Mouse (Mus musculus) skeletal muscle tissue, adult 2 months (tissue): ENCODE data around the gene Slc27a1.
A peak's percentile ranks its signal among the peaks of the same experiment; 100 is the strongest.
"Not testable (repeated sequence)": the region's sequence is repeated elsewhere in the genome, so short reads cannot be mapped to it uniquely, and the experiment has no call there.

ENCODE experiments used
- DNase-seq: peaks from one replicate; pipeline ENCODE4 v3.0.0-alpha.2; 2012; ENCODE audit warnings: low read depth, low spot score

The Slc27a1 gene

DNA sequence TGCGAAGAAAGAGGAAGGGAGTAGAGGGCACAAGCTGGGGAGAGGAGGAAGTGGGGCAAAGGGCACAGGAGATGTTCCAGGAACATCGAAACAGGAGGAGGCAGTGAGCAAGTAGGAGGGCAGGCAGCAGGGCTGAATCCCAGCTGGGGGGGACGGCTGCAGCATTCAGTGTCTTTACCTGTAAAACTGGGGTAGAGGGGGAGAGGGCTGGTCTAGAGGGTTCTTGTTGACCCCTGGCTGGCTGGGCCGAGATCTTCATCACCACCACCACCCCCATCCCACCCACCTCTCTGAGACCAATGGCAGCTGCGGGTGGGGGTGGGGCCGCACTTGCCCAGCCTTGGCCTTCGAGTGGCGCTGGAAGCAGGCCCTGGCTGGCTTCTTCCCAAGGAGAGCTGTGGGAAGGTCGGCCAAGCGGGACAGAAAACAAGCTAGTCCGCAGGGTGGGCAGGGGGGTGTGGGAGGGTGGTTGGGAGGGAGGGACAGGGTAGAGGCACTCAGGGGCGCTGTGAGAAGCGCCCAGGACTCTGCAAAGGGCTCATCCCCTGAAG, at the start of gene Slc27a1:
Gene Slc27a1, plus strand, starts transcription at position 496 of the 551 bp plus-strand sequence.
- peak; percentile 84 for DNase-seq

DNA sequence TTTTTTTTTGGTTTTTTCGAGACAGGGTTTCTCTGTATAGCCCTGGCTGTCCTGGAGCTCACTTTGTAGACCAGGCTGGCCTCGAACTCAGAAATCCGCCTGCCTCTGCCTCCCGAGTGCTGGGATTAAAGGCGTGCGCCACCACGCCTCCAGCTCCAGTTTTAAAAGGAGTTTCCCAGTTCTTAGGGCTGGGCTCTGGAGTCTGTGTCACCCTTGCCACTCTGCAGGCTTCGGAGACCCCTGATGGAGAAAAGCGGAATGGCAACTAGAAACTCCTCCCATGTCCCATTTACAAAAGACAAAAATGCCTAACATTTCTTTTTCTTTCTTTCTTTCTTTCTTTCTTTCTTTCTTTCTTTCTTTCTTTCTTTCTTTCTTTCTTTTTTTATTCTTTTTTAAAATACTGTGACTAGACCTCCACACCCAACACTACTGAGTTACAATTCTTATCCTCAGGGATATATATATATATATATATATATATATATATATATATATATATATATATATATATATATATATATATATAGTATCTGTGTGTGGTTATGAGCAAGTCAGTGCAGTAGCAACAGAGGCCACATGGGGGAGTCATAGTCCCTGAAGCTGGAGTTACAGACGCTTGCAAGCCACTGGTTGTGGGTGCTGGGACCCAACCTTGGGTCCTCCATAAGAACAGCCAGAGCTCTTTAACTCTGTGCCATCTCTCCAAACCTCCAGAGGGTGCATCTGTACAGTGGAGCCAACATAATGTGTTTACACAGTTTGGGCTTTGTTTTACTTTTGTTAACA, 49.5 kb upstream of the Slc27a1 start:
- peak; percentile 54 for DNase-seq

DNA sequence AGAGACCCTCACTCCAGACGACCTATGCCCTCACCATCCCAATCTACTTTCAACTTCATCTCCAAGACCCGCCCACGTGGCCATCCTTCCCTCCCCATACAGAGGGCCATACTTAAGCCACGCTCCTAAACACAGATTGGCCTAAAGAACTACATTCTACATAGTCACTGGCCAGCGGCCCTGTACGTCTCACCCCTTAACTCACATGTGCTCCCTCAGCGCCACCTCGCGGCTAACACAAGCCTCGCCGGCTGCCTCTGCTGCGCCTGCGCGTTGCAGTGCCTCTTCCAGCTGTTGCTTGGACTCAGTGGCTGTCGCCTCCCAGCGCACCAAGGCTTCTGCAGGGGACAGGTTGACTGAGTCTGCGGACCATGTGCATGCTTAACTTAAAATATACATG, 47.0 kb upstream of the Slc27a1 start:
- peak; percentile 93 for DNase-seq

DNA sequence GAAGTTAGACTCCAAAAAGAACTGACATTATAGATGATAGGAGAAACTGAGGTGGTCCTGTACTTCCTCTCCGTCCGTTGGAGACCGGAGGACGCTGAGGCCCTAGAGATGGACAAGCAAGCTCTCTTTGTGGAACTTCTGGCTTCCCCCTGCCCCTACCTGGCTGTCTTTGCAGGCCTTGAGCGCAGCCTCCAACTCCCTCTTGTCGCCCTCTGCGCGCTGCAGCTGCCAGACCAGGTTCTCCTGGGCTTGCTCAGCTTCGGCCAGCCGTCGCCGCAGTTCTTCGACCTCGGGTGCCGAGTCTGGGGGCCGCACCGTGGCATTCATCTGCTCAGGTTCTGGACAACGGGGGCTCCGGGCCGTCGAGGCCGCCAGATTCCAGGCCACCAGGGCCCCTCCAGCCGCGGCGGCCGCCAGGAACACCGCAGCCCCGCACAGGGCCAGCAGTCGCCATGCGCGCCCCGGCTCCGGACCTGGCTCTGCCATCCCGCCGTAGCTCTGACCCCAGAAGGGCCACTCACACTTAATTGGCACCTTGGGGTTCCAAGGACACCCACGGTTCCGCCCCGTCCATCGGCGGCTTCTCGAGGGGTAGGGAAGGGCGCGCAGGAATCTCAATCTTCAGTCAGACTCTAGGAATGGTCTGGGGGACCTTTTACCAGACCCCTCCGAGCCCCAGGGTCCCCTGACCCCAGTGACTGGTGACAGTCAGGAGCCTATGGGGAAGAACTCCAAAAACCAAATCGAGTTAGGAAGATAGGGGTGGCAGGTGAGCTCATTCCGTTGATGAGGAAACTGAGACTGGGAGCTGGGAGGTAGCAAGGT, 43.2 kb upstream of the Slc27a1 start, which contains the start of gene Ccdc194:
Gene Ccdc194, minus strand, starts transcription at position 486 of the 825 bp plus-strand sequence.
- DNase-seq: no peak

DNA sequence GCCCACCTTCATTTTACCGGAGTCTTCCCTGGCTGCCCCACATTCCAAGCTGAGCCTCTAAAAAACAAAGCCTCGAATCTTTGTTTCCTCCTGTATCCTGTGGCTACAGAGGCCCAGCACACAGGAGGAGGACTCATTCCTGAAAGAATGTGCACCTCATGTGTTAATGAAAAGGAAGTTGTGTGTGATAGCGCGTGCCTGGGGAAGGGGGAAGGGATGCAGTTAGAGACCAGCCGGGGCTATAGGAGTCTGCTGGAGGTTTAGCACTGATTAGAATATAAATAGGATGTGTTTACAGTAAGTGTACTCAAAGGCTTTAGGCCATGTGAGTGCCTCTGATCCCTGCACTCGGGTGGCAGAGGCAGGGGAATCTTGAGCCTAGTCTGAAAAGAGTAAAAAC, 42.4 kb upstream of the Slc27a1 start:
- DNase-seq: no peak

DNA sequence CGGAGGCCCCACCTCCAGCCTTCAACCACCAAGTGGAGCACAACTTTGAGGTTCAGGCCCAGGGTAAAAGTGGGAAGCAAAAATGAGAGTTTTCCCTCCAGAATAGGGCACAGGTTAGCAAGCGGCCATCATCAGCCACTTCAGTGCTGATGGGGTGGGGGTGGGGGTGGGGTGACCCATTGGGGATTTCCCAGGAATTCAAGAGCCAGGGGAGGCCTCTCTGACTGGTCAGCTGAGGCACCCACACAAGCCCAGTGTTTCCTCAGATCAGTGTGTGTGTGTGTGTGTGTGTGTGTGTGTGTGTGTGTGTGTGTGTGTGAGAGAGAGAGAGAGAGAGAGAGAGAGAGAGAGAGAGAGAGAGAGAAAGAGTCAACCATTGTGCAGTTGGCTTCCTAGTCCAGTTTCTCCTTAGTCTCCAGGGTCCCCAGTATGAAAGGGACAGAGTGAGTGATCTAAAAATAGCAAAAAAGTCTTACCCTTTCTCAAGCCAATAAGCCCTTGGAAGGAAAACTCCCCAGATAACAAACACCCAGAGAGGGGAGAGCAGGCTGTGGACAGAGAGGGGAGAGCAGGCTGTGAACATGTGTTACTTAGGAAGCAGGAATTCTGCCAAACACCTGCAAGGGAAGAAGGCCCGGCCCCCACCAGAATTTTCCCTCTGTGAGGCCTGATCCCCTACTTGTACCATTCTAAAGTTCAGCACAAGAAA, 41.4 kb upstream of the Slc27a1 start:
- DNase-seq: no peak

DNA sequence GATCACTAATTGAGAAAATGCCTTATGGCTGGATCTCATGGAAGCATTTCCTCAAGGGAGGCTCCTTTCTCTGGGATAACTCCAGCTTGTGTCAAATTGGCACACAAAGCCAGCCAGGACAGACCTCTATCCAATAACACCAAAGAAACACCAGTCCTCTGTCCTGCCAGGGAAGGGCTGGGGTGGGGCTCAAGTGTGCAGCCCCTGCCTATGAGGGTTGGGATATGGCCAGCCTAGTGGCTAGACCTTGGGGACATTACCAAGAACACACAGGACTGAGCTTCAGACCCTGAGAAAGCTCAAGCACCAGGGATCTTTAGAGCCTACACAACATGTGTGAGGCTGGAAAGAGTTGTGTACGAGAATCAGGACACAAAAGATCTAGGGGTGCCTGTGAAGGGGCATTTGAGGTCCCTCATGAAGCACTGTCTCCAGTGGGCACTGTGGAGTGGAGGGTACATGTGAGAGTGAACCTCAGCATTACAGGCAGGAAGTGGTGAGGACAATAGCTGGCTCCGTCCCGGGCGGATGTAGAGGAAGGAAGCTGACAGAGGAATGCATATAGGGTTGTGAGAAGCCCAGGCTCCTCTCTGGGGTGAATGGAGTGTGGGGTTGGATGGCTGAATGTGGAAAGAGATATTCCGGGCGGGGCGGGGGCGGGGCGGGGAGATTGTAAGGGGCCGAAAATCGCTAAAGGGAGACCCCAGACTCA, 40.2 kb upstream of the Slc27a1 start:
- no peak for DNase-seq

DNA sequence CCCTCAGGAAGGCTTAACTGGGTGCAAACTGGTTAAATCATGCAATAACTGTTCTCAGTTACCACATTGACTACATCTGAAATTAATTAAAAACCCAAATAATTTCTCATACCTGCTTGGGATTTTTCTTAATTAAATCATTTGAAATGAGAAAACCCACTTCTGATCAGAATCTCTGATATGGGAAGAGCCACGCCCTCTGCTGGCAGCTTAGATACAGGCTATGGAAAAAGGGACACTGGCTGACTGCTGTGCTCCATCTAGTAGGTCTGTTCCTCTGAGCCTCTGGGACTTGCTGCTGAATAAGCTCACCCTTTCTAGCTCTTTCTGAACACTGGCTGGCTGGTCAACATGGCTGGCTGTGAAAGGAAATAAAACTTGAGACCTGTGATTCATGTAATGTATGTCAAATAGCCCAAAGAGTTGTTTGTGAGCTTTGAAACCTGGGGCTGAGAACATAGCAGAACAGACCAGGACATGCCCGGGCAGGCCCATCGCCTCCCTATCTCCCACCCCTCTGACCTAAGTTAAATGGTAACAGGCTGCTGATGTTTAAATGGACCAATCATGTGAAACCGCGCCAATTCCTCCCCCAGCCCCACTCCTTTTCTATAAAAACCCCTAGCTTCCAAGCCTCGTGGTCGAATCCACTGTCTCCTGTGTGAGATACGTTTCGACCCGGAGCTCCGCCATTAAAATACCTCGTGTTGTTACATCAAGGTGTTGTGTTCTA, 37.8 kb upstream of the Slc27a1 start:
- DNase-seq: not testable (repeated sequence)

DNA sequence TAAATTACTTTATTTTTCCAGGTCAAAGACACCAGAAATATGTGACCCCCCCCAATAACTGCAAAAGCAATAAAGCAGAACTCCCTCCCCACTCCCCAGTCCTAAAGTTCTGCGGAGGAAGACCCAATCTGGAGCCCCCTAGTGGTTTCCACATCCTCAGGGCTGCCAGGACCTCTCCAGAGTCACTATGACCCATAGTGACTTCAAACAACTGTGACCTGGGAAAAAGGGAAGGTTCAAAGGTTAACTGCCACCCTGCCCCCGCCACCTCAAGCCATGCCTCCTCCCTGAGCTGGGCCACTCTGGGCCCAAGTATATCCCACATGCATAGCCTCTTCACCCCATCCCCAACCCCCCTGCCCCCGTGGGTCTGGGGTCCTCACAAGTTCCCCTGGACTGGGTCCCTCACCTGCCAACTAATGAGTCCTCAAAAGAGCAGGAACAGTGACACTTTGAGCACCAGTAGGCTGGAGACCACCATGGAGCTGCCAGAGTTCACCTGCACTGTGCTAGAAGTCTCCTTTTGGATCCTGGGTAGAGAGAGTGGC, 34.3 kb upstream of the Slc27a1 start:
- no peak for DNase-seq

DNA sequence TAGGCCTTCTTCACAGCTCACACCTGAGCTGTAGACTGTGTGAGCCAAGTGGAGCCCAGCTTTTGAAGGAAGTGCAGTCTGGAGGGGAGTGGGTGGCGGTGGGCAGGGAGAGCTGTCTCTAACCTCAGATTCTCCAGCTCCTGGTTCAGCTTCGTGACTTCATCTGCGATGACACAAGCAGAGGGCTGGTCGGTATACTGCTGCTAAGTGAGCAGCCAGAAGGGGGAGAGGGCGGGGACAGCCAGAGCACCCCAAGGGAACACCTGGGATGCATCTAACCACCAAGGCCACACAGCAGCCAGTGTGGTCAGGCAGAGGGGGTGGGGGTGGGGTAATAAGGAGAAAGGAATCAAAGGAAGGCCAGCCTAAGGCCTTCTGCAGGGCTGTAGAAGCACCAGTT, 33.0 kb upstream of the Slc27a1 start:
- DNase-seq: no peak

DNA sequence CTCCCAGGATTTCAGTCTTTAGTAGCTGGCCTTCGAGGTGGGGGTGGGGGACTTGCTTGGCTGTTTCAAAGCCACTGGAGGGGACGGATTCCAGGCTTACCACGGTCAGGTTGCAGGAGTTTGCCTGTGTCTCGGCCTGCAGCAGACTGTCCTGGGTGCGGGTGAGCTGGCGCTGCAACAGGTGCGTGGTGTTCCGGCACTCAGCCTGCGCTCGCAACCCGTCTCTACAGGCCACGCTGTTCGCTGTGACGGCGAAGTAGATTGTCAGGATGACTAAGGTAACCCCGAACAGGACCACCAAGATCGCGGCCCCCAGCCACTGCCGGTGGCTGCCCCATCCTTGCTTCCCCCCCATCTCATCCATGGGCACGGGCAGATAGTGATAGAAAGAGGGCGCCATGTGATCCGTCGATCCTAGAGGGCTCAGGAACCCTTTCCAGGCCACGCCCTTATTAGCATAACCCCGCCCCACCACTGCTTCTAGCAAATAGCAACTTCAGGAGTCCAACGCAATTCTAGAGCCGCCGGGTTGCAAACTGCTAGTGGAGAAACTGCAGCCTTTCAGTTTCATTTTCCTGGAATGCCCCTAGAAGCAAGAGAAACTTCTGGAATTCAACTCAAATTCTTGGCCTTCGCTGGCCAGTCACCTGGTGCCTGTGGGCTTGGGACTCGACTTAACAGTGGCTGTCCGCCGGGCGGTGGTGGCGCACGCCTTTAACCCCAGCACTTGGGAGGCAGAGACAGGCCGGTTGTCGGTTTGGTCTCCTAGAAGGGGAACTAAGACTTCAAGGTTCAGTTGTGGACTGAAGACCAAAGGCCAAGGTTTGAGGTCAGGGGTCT, 31.4 kb upstream of the Slc27a1 start, which contains the start of gene Bst2:
Gene Bst2, minus strand, starts transcription at position 429 of the 840 bp plus-strand sequence.
- DNase-seq: peak; percentile 83

DNA sequence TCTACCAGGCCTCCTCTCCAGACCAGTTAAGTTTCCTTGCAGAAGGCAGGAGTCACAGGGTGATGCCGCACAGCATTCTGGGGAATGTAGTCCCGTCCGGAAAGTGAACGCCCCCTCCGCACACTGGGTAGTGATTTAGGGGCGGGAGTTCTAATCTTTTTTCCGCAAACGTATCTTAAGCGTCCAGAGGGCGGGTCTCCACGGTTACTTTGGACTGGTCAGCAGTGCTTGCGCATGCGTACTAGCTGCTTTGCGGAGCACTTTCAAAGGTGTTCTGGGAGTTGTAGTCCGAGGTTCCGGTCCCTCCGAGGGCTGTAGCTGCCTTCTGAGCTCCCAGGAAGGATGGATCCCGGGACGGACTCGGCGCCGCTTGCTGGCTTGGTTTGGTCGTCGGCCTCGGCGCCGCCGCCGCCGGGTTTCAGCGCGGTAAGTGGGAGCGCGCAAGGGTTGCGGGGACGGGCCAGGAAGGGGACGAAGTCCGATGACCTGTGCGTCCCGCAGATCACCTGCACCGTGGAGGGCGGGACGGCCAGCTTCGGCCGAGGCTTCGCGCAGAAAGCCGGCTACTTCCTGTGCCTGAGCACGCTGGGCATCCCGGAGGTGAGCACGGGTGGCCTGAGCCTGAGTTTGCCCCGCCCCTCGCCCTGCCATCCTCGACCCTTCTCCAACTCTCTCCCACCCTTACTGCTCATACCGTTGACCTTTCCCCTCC, 25.9 kb upstream of the Slc27a1 start, which contains the start of gene Mvb12a:
Gene Mvb12a, plus strand, starts transcription at position 291 of the 712 bp plus-strand sequence.
- DNase-seq: peak; percentile 100

DNA sequence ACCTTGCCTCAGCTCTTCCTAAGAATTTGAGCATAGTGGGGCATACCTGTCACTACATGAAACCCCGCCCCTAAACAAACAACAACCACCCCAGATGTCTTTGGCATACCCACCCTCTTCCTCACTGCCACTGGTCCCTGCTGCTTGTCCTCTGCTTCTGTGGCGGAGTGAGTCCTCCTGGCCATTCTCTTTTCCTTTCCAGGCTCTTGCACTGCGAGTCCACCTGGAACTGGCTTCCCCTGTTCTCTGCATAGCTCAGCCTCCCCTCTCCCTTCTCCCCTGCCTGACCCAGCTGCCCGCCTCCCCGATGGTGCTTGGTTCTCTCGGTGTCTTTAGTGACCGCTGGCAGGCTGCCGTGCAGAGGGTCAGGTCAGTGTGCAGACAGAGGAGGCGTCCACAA, 24.9 kb upstream of the Slc27a1 start:
- no peak for DNase-seq

DNA sequence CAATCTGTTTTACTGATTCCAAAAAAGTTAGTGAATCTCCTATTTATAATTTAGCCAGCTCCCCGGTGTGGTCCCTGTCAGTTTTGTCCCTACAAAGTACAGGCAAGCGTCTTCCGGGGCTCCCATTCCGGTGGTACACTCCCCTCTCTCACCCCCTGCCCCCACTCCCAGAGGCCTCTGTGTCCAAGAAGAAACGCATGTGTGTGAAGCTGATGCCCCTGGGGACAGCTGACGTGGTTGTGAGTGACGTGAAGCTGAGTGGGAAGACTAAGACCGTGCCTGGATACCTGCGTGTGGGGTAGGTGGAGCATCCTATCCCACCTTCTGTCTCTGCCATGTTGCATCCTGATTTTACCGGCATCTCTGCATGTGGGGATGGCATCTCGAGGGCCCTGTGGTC, 23.6 kb upstream of the Slc27a1 start:
- no peak for DNase-seq

DNA sequence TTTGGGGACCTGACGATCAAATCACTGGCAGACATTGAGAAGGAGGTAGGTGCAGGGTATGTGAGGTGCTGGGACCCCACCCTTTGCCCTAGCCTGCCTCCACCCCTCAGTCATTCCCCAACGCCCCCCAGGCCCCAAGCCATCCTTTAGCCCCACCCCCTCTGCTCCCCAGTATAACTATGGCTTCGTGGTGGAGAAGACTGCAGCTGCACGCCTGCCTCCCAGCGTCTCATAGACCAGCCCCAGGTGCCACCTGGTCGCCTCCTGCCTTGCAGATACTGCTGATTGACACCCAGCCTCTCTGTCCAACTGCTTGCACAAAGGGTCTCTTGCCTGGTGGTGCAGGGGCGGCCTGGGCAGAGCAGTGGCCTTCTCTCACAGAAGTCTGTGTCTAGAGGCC, 21.1 kb upstream of the Slc27a1 start:
- DNase-seq: no peak

DNA sequence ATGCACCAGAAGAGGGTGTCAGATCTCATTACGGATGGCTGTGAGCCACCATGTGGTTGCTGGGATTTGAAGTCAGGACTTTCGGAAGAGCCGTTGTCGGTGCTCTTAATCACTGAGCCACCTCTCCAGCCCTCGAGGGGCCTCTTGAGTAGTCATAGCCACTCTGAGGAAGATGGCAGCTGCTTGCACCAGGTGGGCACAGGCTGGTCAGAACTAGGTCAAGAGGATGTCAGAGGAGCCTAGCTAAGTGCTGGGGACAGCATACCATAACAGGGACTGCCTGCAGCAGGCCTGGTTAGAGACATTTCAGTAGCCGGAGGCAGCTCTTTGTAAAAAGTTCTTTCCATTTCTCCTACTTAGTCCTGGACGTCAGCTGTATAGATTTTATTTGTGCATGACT, 17.9 kb upstream of the Slc27a1 start:
- DNase-seq: no peak

DNA sequence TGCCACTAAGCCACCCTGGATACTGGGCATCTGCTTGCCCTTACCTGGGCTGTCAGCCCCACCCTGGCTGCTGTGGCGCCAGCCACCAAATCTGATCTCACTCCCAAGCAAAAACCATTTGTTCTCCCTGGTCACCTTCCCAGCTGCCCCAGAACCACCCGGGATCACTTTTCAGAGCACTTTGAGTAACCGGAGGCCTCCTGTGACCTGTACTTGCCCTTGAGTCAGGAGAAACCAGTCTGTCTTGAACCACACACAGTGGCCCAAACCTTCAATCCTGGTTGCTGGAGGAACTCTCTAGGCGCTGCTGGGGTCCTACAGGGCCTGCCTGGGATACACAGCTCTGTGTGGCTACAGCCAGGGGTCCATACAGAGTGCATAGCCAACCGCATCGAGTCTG, 15.9 kb upstream of the Slc27a1 start:
- DNase-seq: no peak

DNA sequence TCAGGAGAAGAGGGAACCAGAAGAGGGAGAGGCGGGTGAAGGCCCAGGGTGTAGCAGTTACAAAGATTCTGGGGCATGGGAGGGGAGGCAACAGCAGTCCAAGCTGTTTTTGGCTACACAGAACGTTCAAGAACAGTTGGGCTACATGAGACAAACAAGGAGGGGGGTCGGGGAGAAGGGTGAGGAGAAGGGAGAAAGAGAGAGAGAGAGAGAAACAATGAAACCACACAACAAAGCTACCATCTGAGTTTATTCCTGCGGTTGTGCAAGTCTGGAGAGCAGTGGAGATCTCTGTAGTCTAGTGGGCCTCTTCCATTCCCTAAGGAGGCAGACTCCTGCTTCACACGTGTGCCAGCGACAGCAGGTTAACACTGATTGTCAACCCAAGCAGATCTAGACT, 14.7 kb upstream of the Slc27a1 start:
- DNase-seq: no peak
